Mouse (Mus musculus) cerebellum, adult 9-11 months (tissue): Measurements from ENCODE around the gene Sec14l2.

ENCODE experiments used
- DNase-seq: peaks from one replicate; pipeline ENCODE4 v3.0.0; 2022

Sec14l2 gene

DNA sequence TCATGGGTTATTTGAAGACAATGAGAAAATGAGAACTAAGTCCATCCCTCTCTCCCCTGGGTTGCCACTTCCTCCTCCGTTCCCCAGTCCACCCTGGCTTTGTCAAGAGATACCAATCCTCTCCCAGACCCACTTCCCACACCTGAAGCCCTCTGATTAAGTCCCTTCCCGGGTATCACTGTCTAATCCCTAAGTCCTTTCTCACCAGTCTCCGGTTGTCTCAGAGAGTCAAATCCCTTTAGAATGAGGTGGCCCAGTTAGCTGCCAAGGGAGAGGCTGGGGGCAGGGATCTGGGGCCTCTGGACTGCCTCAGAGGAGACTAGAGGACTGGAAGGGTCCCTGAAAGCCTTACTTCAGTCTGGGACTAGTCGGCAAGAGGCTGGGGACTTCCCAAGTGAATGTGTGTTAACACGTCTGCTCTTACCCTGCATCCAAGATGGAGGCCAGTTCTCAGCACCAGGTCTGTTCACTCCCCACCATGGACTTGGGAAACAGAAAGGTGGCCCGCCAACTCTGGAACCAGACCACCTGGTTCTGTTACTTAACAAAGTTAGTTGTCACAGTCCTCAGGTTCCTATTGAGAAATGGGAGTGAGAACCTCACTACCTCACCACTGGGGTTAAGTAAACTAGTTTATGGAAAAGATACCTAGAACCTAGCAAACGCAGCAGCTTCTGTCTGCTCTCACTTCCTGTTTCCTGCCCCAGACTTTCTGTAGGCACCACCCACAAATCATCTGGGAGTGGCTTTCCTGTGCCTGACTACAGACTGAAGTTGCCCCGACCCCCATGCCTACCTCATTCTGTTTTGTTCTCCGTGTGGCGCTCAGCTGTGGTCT lies at the start of gene Sec14l2:
Sec14l2 (minus strand) TSS at position 674 of the 838 bp plus-strand sequence.
- no peak for DNase-seq

DNA sequence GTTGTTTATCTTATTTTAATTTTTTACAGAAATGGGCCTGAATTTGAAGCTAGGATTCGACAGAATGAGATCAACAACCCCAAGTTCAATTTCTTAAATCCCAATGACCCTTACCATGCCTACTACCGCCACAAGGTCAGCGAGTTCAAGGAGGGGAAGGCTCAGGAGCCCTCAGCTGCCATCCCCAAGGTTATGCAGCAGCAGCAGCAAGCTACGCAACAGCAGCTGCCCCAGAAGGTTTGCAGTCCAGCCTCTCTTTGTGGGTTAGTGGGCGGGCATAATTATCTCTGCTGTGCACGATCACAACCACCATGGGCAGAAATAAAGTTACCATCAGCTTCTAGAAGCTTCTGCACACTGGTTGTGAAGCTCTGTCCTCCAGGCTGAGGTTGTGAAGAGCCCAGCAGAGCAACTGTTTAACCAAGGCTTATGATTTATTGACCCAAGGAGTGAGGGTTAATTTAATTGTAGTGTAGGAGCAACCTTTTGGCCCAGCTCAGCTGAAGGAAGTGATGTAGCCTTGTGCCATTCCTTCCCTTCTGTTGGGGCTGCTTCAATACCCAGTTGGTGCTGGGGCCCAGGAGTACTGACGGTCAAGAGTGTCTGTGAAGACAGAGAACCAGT lies 43.4 kb upstream of the Sec14l2 start:
- DNase-seq: no peak

DNA sequence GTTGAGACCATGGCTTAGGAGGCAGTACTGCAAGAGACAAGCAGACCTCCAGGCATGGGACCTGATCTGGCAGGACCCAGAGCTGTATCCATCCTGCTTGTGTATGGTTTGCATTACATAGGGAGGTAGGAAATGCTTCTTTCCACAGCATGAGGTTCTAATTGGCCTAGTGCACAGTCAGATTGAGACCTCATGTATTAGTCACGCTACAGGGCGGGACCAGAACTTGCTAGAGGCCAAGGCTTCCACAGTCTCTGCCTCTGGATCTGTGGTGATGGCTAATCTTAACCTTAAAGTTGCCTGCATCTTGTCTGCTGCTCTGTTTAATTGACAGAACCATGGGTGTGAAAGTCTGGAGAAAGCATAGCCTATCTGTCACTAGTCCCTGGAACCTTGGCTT lies 41.5 kb upstream of the Sec14l2 start:
- DNase-seq: no peak

DNA sequence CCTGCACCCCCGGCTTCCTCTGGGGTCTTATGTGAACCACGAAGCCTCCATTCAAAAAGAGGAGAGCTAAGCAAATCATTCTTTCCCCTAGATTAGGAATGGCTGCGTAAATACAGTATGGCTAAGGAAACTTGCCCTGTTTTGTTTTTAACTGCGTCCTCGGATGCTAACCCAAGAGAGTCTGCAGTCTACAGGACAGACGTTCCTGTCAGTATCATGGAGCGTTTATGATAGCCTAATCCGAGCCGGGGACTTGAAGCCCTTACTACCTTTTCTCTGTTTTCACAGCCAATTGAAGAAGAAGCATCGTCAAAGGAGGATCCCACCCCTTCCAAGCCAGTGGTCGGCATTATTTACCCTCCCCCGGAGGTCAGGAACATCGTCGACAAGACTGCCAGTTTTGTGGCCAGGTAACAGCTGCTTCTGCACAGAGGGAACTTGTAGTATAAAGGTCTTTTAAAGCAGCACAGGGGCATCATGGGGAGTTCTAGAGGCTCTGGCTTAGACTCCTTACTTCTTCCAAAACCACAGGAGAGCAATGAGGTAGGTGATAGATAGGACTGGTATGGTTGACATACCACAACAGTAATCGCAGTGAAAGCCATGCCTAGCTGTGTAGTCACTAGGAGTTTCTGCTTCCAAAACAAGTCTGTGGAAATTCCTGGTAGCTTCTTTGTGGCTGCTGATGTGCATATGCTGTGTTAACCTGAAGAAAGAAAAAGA lies 37.7 kb upstream of the Sec14l2 start:
- DNase-seq: peak; percentile 24

DNA sequence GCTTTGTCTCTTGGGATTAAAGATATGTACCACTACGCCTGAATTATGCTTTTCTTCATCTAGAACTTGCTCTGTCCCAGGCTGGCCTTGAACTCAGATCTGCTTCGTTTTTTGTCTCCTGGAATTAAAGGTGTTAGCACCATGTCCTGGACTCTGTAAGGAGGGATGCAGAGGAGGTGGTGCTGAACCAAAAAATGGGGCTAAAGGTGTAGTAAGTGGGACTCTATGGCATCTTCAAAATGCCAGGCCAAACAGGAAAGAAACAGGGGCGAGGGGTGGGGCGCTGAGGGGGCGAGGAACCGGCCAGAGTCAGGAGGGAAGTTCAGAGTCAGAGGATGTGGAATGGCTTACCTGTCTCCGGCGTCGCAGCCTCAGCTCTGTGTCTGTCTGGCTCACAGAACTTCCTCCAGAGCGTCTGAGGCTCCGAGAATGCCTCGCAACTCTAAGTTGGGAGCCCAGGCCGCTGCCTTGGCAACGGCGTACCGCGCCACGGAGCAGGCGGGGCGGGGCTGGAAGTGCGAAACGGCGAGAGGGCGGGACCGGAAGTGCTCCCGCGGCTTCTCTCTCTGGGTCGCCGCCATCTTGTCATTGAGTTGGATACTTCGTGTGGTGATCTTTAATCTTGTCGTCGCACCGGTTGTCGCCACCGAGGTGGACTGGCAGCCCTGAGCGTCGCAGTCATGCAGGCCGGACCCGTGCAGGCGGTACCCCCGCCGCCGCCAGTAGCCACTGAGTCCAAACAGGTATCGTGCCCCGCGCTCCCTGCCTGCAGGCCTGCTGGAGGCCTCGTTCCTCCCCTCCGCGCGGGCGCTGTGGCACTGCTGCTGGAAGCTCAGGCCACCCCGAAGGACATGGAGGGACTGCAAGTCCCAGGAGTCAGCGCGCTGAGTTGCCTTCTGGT lies 36.8 kb upstream of the Sec14l2 start, which contains the start of the genes Ccdc157 and Sf3a1:
Ccdc157 (minus strand) TSS at position 486 of the 901 bp plus-strand sequence.
Sf3a1 (plus strand) TSS at position 543 of the 901 bp plus-strand sequence.
- peak; percentile 91 for DNase-seq

DNA sequence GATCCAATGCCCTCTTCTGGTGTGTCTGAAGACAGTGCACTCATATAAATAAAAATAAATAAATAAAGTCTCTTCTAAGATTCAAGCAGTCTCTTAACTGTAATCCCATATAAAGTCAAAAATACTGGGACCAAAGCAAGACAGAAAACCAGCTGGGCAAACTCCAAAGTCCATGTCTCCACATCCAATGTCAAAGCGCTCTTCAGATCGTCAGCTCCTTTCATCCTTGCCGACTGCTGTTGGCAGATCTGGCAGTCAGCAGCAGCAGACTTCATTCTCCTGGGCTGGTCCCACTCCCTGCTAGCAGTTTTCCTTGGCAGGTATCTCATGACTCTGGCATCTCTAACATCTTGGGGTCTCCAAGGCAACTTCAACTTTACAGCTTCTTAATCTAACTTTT lies 35.5 kb upstream of the Sec14l2 start:
- no peak for DNase-seq

DNA sequence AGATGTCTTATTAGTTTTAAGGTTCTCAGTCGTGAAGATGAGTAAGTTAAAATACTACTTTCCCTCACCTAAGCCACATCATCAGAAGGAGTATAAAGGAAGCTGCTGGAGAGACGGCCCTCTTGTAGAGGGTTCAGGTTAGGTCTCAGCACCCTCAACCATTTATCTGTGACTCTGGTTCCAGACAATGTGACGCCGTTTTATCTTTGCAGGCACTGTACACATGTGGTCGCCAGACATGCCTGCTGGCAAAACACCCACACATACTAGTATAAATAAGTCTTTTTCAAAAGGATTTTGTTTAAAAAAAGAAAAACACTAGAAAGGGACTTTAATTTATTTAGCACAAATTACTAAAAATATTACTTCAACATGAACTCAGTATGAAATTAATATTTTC lies 32.4 kb upstream of the Sec14l2 start:
- no peak for DNase-seq

DNA sequence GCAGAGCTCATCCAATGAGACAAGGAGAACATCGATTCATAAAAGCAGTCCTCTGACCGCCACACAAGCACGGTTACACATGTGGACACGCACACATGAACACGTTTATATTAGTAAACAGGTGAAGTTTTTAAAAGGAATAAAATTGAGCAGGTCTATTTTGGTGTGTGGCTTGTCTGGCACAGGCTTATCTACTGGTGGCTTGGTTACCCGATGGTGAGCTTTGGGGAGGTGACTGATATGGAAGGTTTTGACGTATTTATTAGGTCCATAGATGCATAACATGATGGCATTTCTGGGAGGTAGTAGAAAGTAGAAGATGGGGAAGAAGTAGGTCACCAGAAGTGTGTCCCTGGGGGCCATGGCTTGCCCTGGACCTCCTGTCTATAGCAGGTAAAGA lies 30.5 kb upstream of the Sec14l2 start:
- DNase-seq: no peak

DNA sequence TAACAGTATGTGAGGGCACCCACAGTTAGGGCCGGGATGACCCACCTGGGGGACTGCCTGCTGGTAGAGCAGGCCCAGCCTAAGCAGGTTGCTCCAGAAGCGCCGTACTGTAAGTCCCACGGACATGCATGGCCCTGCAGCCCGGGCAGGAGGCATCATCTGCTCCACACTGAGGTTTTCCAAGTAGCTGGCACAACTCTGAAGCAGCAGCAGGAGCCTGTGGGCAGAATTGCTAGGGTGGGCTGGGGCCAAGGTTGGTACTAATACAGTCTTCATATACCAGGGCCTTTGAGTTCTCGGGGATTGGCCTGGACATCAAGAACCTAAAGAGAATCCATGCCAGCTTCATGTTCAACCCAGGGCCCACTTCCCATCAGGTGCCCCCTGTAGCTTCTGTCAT lies 26.7 kb upstream of the Sec14l2 start:
- no peak for DNase-seq

DNA sequence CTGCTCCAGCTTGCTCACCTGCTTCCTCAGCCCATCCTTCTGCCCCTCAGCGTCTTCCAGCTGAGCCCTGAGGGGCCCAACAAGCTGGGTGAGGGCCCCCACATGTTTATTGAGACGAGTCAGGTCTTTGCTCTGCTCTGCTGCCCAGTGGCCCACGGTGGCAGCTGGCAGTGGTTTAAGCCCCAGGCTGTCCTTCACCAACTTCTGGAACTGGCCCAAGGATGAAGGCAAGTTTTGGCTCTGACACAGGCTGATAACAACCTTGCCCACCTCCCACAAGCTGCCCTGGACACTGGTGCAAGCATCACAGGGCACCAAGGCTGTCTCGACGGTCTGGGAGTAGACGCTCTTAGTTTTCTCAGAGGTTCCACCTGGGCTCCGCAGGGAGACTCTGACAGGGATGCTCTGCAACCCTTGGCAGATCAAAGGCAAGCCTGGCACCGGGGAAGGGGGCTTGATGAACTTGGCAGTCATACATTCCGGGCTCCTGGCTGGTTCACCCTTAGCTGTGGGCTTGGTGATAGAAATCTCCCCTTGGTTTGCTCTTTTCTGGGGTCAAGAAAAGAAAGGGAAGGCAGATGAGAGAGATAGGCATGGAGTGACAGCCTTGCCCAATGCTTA lies 25.4 kb upstream of the Sec14l2 start:
- DNase-seq: no peak

DNA sequence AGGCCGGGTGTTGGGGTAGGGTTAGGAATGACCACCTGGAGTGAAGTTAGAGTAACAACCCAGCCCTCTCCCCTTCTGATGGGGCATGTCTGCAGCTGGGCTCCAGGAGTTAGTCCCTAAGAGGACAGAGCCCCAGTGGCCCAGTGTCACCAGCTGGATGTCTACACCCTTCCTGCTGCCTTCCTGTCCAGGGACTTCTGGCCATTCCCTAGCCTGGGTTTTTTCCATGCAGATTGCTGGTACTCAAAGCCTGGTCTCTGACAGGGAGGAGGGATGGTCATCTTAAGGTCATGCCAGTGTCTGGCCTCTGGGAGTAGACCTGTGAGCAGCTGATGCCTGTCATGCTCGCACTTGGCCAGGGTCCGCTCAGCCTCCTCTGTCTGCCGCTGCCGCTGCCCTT lies 24.9 kb upstream of the Sec14l2 start:
- DNase-seq: no peak

DNA sequence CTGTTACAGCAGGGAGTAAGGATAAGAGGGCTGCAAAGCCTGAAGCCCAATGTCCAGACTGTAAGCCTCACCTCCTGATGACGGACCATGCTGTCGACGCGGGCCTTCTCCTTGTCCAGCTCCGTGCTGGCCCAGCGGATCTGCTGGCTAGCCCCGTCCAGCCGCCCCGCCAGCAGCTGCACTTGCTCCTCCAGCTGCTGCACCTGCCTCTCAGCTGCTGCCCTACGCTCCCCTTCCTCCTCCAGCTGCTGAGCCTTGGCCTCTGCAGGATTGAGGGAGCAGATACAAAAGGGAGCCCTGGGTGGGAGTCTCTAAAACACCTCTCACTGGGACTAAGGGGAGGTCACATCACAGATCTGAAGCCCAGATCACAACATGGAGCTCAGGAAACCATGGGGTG lies 23.9 kb upstream of the Sec14l2 start:
- DNase-seq: no peak

DNA sequence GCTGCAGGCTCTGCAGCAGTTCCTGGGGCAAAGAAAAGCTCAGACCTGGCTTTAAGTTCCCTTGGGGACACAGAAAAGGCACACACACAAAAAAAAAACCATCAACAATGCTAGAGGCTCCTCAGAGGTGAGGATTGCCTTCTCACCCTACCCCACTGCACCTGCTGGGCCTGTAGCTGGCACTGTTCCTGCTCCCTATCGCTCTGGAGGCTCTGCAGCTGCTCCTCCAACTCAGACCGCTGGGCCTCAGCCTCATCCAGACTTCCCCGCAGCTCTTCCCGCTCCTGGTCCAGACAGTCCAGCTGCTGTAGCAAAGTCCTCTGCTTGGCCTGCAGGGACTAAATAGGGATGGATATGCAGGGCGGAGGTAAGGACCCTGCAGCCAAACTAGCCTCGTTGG lies 23.2 kb upstream of the Sec14l2 start:
- DNase-seq: no peak

DNA sequence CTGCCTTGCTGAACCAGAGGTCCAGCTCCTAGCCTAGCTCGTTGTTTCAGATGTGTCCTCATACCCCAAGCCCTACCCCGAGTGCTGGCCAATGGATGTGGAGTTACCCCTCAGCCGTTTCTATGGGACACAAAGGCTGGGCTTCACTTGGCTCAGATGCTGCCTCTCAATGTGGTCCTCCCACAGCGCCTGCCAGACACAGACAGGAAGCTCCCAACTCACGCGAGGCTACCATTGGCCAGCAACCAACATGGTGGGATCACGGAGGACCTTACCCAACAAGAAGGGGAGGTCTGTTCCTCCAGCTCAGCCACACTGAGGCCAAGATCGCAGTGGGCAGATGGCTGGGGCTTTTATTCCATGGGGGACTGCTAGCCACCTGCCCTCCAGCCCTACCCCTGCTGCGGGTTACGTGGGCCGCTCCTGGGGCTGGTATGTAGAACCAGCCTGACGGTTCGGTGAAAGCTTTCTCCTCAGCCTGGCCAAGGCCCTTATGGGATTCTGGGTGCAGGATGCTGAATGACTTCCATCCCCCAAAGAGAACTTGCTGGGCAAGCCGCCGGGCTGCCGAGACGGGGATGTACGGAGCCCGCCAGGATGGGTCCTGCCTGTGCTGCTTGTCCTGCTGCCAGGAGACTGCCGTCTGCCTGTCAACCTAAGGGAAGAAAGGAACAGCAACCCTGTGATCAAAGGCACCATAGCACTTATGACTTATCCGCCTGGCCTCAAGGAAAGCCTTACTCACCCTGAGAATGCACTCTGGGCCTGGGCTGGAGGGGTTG lies 20.3 kb upstream of the Sec14l2 start:
- no peak for DNase-seq

DNA sequence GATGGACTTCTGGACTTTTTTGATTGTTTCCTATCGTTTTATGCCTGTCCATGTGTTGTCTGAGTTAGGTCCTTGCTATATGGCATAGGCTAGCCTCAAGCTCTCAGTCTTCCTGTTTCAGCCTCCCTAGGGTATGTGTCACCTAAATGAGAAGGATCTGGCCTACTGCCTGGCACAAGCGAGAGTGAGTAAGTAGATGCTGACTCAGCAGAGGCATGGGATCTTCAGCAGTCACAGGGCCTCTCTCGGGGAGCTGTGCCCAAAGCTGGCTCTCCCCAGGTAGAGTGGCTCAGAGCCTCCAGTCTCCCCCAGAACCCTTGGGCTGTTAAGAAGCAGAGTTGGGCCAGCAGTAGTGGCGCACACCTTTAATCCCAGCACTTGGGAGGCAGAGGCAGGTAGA lies 19.1 kb upstream of the Sec14l2 start:
- DNase-seq: no peak

DNA sequence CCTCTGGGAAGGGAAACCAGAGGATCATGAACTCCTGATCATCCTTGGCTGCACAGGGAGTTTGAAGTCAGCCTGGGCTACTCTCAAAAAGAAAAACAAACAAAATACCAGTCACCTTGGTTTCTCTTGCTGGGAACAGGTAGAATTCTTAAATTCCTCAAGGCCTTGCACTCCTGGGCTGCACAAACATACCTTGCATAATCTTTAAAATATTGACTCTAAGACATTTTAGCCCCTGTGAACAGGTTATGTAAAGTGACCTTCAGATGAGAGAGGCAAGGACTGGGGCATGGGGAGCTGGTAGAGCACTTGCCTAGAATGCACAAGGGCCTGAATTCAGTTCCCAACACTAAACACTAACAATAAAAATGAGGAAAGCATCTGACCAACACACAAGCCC lies 18.3 kb upstream of the Sec14l2 start:
- no peak for DNase-seq

DNA sequence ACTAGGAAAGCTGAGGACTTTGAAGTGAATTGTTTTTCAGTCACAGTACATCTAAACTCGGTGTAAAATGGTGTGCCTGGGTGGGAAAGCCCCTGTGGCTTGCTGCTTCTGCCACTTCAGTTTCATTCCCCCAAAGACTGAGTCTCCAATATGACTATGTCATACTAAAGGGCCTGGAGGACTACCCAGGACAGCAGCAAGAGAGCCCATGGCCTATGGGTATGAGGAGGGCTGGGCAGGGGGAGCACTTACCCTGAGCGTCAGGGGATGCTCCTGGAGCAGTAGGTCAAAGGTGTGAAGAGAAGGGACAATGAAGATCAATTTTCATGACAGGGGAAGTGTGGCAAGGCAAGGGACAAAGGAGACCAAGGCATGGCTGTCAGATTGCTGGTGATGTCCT lies 15.7 kb upstream of the Sec14l2 start:
- DNase-seq: no peak

DNA sequence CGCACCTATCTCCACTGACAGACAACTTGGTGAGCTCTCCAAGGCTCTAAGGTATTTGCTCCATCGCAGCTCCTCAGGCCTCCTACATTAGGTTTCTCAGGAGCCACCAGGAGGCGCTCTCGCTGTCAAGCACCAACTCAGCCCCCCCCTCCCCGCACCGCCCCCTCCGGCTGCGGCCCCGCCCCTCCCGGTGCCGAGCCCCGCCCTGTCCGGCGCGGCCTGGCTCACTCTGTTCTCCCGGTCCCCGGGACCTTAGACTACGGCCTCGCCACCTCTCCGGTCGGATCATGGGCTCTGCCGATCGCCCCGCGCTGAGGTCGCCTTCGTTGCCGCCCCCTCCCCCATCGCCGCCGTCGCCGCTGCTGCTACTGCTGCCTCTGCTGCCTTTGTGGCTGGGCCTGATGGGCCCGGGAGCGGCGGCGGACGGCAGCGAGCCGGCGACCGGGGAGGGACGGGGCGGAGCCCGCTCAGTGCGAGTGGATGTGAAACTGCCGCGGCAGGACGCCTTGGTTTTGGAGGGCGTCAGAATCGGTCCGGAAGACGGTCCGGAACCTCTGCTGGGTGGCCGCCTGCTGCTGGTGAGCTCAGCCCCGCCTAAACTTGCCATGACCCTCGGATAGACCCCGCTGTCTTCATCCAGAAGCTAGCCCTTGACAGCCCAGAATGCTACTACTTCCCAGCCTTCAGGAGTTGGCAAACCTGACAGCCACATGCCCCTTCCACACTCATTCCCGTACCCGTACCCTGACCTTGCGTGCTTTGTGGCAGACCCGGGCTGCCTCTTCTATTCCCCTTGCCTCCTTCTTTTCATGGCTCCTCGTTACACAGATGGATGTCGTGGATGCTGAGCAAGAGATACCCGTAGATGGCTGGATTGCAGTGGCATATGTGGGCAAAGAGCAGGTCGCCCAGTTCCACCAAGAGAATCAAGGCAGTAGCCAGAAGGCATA lies 12.0 kb upstream of the Sec14l2 start, which contains the start of gene Rnf215:
Rnf215 (plus strand) TSS at position 217 of the 950 bp plus-strand sequence.
- DNase-seq: peak; percentile 85

DNA sequence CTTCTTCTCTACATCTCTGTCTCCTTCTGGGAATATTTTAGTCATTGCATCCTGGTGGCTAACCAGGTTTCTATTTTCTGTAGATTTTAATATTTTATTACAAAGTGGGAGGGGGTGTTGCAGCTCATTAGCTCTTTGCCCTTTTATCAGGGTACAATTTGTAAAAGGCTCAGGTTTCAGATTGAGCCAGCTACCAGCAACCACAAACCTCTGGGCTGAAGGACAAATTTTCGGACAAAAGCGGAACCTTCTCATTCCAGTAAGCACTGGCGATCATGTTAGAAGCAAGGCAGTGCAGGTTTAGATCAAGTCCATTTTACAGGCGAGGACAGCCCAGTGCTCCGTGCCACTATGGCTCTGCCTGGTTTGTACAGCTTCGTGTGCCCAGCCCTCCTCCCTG lies 11.2 kb upstream of the Sec14l2 start:
- no peak for DNase-seq

DNA sequence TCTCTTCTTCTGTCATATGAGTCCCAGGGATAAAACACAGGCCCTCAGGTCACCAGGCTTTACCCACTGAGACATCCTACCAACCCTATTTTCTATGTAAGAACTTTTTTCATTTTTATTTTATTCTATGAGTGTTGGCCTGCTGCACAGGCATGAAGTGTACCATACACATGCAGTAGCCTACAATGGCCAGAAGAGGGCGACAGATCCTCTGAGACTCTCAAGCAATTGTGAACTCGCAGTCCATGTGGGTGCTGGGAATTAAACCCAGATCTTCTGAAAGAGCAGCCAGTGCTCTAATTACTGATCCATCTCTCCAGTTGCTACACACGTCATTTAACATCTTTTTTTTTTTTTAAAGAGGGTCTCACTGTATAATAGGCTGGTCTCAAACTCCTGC lies 10.2 kb upstream of the Sec14l2 start:
- no peak for DNase-seq
